Mouse (Mus musculus) skeletal muscle tissue, adult 2 months (tissue): Measurements from ENCODE around the gene Frs2.

ENCODE experiments used
- DNase-seq: peaks from one replicate; pipeline ENCODE4 v3.0.0-alpha.2; 2012; ENCODE audit warnings: low read depth, low spot score

The Frs2 gene

GRCm38 (mm10) chr10:117148361-117149003 lies at the start of gene Frs2:
TSS of gene Frs2 (minus strand) at chr10:117148534.
- peak; percentile 91 for DNase-seq

DNA sequence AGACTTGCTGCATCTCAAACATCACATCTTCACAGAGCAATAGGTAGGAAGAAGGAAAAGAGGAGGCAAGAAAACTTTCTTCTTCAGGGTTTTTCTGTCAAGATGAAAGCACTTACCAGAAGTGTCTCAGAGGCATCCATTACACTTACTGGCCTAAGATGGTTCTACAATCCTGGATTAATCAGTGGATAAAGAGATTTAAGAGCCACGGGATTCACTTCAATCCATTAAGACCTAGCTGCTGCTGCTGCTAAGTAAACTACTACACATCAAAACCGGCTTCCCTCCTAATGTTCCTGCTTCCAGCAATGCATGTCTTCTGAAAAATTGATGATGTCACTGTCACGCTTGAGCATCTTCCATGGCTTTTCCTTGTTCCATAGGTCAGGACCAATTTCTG lies 48.4 kb upstream of the Frs2 start:
- DNase-seq: no peak

DNA sequence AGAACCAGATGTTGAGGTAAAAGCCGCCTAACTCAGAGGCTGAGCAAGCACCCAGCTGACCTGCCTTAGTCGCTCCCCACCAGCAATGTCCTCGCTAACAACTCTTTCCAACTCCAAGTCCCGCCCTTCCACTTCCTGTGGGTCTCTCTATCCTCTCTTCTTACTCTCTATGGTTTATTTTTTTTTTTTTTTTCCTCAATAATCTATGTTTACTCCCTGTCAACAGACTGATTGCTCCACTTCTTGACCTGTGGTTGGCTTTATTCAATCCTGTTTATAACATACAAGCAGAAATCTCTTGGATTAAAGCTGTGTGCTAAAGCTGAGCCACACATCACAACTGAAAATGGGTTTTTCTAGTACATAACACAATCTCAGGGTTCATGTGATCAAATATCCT lies 47.4 kb upstream of the Frs2 start:
- no peak for DNase-seq

- DNase-seq: no peak
Observed at GRCm38 (mm10) chr10:117195005-117195404, 46.7 kb upstream of the Frs2 start.

DNA sequence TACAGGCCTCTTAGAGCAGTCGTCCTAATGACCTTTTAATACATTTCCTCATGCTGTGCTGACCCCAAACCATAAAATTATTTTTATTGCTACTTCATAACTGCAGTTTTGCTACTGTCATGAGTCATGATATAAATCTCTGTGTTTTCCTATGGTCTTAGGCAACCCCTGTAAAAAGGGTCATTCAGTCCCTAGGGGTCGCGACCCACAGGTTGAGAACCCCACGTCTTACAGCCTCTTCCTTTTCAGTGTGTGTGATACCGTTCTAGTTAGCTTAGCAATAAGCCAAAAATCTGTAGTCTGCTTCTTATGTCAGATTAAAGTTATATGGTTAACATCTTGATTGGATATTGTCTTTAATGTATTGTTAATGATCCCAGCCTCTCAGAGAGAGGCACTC lies 45.0 kb upstream of the Frs2 start:
- no peak for DNase-seq

DNA sequence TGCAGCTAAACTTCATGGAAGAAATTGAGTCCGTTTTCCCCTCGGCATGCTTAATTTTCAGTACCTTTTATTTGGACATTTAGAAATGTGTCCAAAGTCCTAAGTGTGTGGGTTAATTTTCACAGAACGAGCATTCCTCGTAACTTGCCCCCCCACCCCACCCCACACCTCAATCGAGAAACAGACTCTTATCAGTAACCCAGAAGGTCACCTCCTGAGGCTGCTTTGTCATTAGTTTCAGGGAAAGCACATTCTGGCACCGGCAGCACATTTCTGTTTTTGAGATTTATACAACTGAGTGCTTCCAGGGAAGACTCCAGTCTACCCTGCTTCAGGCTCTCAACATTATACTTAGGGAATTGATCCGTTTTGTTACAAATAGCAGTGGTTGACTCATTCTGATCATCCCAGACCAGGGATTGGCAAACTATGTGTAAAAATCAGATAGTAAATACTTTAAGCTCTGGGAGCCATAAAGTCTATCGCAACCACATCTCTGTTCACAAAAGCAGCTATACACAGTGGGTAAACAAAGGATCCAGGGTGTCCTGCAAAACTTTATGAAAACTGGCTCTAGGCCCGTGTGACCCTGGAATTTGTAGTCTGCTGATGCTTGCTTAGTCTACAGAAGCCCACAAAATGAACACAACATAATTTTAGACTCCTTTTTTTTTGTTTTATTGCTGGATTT lies 37.2 kb upstream of the Frs2 start:
- no peak for DNase-seq

- no peak for DNase-seq
Observed at GRCm38 (mm10) chr10:117181098-117181497, 32.8 kb upstream of the Frs2 start.

- DNase-seq: no peak
Observed at GRCm38 (mm10) chr10:117174645-117175044, 26.3 kb upstream of the Frs2 start.

- no peak for DNase-seq
Observed at GRCm38 (mm10) chr10:117173566-117174438, 25.5 kb upstream of the Frs2 start.

GRCm38 (mm10) chr10:117173111-117173510 lies 24.8 kb upstream of the Frs2 start:
- DNase-seq: no peak

DNA sequence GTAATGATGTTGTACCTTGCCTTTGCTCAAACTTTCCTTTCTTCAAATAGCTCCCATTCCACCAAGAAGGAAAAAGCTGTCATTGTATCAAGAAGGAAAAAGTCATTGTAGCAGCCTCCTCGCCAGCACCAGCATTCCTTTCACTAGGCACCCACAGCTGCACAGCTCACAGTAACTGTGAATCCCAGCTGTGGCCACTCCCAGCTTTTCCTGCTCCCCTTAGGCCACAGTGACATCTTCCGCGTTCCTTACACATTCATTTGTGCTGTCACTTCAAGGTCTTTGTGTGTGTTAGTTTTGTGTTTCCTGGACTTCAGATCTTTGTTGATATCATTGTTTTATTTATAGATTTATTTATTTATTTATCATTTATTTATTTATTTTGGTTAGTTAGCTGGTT lies 23.7 kb upstream of the Frs2 start:
- DNase-seq: no peak

DNA sequence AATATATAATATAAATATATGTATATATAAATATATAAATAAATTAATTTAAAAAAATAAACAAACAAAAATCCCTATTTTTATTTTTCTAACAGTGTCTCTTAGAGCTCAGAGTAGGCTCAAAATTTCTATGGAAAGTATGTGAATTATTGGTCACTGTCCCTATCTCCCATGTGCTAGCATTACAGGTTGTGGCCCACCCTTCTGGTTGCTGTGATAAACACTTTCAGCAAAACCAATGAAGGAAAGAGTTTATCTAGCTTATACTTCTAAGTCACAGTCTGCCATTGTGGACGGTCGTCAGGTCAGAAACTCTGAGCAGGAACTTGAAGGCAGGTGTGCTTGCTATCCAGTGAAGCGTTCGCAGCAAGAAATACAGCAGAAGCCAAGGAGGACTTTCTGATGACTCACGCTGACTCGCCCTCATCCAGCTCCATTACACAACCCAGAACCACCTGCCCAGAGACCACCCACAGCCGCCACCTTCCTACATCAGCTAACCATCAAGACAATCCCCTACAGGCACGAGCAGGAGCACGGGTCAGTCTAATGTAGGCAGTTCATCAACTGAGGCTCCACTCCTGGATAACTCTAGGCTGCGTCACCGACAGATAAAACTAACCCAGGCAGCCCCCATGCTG lies 18.6 kb upstream of the Frs2 start:
- DNase-seq: no peak

DNA sequence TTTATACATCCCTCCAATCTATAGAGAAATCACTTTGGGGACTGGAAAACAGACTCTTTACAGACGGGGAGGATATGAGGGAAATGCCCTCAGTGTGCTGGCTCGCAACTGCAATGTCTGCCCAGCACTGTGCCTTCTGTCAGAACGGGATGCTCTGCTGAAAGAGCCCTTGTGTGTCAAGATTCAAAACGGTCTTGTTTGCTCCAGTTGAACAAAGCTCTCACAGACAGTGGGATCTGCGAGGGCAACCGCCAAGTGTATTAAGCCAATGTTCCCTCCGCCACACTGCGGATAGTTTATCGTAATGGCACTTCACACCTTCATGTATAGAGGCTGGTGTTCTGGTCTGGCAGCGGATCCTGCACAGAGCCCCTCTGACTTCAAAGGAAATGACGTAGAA lies 14.3 kb upstream of the Frs2 start:
- no peak for DNase-seq

DNA sequence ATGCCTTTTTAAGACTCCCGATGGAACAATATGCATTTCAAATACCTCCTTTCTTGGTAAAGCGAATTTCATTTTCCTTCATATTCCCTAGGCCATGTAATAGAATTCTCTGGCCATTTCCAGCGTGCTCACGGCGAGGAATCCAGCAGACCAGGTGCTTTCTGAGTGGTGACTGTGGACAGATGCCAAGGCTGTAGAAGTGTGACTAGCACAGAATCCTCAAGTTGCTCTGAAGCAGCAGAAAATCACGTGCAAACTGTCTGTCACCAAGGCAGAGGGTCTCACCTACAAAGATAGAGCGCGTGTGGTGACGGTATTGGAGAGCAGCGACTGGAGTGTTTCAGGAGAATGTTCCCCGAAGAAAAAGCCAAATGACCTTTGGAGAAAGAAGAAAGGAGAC lies 11.8 kb upstream of the Frs2 start:
- DNase-seq: no peak

- DNase-seq: no peak
Observed at GRCm38 (mm10) chr10:117152247-117152646, 3.9 kb upstream of the Frs2 start.

GRCm38 (mm10) chr10:117151676-117152075 lies 3.3 kb upstream of the Frs2 start:
- DNase-seq: no peak

GRCm38 (mm10) chr10:117151241-117151640 lies 2.9 kb upstream of the Frs2 start:
- no peak for DNase-seq

DNA sequence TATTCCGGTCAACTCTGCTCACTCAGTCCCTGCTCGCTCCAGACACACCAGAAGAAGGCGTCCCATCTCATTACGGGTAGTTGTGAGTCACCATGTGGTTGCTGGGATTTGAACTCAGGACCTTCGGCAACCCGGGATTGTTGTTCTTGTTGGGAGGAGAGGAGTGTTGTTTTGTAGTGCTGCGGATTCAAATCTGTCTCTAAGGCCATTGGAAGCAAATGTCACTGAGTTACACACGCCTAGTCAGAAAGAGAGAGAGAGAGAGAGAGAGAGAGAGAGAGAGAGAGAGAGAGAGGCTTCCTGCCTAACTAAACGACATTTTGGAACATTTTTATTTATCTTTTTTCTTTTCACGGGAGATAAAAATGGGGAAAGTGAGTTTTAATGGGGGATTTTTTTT lies 2.4 kb upstream of the Frs2 start:
- no peak for DNase-seq

- DNase-seq: no peak
Observed at GRCm38 (mm10) chr10:117149942-117150617, 1.7 kb upstream of the Frs2 start.

- DNase-seq: no peak
Observed at GRCm38 (mm10) chr10:117149241-117149640, 907 bp upstream of the Frs2 start.
